19 mouse cellular contexts compared by ENCODE assay signal in genomic region chr12:77124267-77124666, GRCm38 (mm10).
A peak's percentile ranks its signal among the peaks of the same experiment; 100 is the strongest.
DNase-seq lines count a peak whose midpoint lies in the region; ATAC-seq and TF ChIP-seq lines count a peak whose summit lies in the region.
"Had no signal": no experiment of that assay in that cellular context is flagged by ENCODE, and none has a peak within 500 bp of the region (broad histone marks: within the 10 kb centered on the region; RNA-seq: fewer than 3 reads in every experiment).

No protein-coding gene starts in this region.

- ATAC-seq in megakaryocyte progenitor cell, adult 5-6 weeks (replicated peaks; ENCODE audit: poor library complexity): peak; percentile 23; the same call in 1 of the 2 replicates
- ATAC-seq: forebrain, embryonic 15.5 days; hindbrain, postnatal 0 days; intestine, embryonic 15.5 days had no signal

- WGBS in thymus, adult 2 months: 0% methylated on average over 1 of the region's 1 CpGs
- WGBS in forebrain, embryonic 10.5 days: 56% methylated on average over 1 of the region's 1 CpGs

- no peaks in the 10 kb centered on the region for H3K4me1 ChIP-seq in thymus, adult 2 months (replicated peaks; ENCODE audit: control insufficient read depth, insufficient read depth, low read length)
- H3K4me1 ChIP-seq in forebrain, embryonic 10.5 days: 0 out of 2 replicates have a peak, but pooled peaks cover 4% of the 10 kb centered on the region
- H3K4me1 ChIP-seq: forebrain, embryonic 15.5 days; heart, embryonic 10.5 days; intestine, embryonic 15.5 days had no signal

- DNase-seq in thymus, postnatal 14 days: peak; percentile 17
- no peak for DNase-seq in thymus, adult 2 months
- peak; percentile 55 for DNase-seq in T-cell, adult 2 months (ENCODE audit: low spot score)
- DNase-seq in right cerebral cortex, adult 18-20 months: no peak
- DNase-seq in forebrain, embryonic 10.5 days (ENCODE audit: extremely low spot score, low spot score): no peak
- no peak for DNase-seq in c-Kit-positive CD71-positive TER-119-positive erythroid progenitor cells, embryonic 14.5 days (ENCODE audit: low spot score)
- DNase-seq: adrenal gland, postnatal 14 days; cerebellum, adult 18-20 months; cerebellum, postnatal 14 days; heart, adult 18-20 months; heart, postnatal 10 days; heart, postnatal 4 days; kidney, adult 18-20 months had no signal

- H3K9me3 ChIP-seq in forebrain, embryonic 10.5 days: no peaks in the 10 kb centered on the region
- H3K9me3 ChIP-seq: forebrain, embryonic 15.5 days; heart, embryonic 10.5 days; intestine, embryonic 15.5 days had no signal

- H3K27me3 ChIP-seq in thymus, adult 2 months (ENCODE audit: control insufficient read depth, insufficient read depth, low read length): no peaks in the 10 kb centered on the region
- H3K27me3 ChIP-seq in forebrain, embryonic 10.5 days (ENCODE audit: poor library complexity, severe bottlenecking): no peaks in the 10 kb centered on the region
- H3K27me3 ChIP-seq: forebrain, embryonic 15.5 days; hindbrain, embryonic 13.5 days; intestine, embryonic 15.5 days had no signal

- TF ChIP-seq CTCF in thymus, adult 2 months (IDR thresholded peaks at IDR 0.05; ENCODE audit: borderline replicate concordance, control insufficient read depth, extremely low read depth, insufficient read depth, low read length, poor library complexity): no peak

- no peak overlapping the region for H3K27ac ChIP-seq in thymus, adult 2 months (ENCODE audit: control insufficient read depth, insufficient read depth, low read length)
- H3K27ac ChIP-seq in forebrain, embryonic 10.5 days: no peak overlapping the region
- H3K27ac ChIP-seq: forebrain, embryonic 15.5 days; heart, embryonic 10.5 days; hindbrain, embryonic 13.5 days; hindbrain, postnatal 0 days; intestine, embryonic 15.5 days had no signal

- no peak for TF ChIP-seq POLR2A in thymus, adult 2 months (IDR thresholded peaks at IDR 0.05; ENCODE audit: control insufficient read depth, extremely low read depth, insufficient read depth, low read length, poor library complexity)

- no peak overlapping the region for H3K4me3 ChIP-seq in thymus, adult 2 months (ENCODE audit: control insufficient read depth, insufficient read depth, low read length)
- H3K4me3 ChIP-seq in forebrain, embryonic 10.5 days: no peak overlapping the region
- H3K4me3 ChIP-seq: forebrain, embryonic 15.5 days; heart, embryonic 10.5 days; hindbrain, embryonic 13.5 days; intestine, embryonic 15.5 days had no signal

- no peaks in the 10 kb centered on the region for H3K36me3 ChIP-seq in thymus, adult 2 months (ENCODE audit: control insufficient read depth, insufficient read depth, low read length)
- H3K36me3 ChIP-seq in forebrain, embryonic 10.5 days (replicated peaks): no peaks in the 10 kb centered on the region
- H3K36me3 ChIP-seq: forebrain, embryonic 15.5 days; heart, embryonic 10.5 days; hindbrain, embryonic 13.5 days; intestine, embryonic 15.5 days had no signal

Comparison
In these comparisons a context has a peak if more than half of its experiments do, and no peak if none do; other contexts are left out.
1. DNase-seq: peak in thymus, postnatal 14 days (single experiment) and T-cell, adult 2 months (single experiment); none in thymus, adult 2 months (single experiment), right cerebral cortex, adult 18-20 months (single experiment), forebrain, embryonic 10.5 days (single experiment) and c-Kit-positive CD71-positive TER-119-positive erythroid progenitor cells, embryonic 14.5 days (single experiment).